Mouse (Mus musculus) small intestine, adult 2 months (tissue): ENCODE measurements around the gene BC051665. TPM values are rescaled to one million over a fixed set of nuclear protein-coding genes. Genes with fewer than 3 reads are reported as not detected.
A peak's percentile ranks its signal among the peaks of the same experiment; 100 is the strongest.

ENCODE experiments used
- H3K27ac ChIP-seq: fragments of 200-500 bp; 2 replicates; pipeline ENCODE4 v1.5.1; 2012; ENCODE audit warnings: low read depth, low read length, control low read depth, inconsistent platforms; ENCODE audit not compliant: insufficient read depth
- H3K27me3 ChIP-seq: fragments of 200-500 bp; 2 replicates; pipeline ENCODE4 v1.6.1; 2012; ENCODE audit warnings: mild to moderate bottlenecking, moderate library complexity, low read length, inconsistent platforms; ENCODE audit not compliant: control insufficient read depth, insufficient read depth
- H3K36me3 ChIP-seq: fragments of 200-500 bp; 2 replicates; pipeline ENCODE4 v1.6.1; 2012; ENCODE audit warnings: mild to moderate bottlenecking, low read length, control low read depth, inconsistent platforms; ENCODE audit not compliant: control insufficient read depth, insufficient read depth
- H3K4me1 ChIP-seq: fragments of 200-500 bp; 2 replicates; pipeline ENCODE4 v1.6.1; 2012; ENCODE audit warnings: low read length, inconsistent platforms, mixed read lengths; ENCODE audit not compliant: control insufficient read depth, insufficient read depth, insufficient read length
- H3K4me3 ChIP-seq: fragments of 200-500 bp; 2 replicates; pipeline ENCODE4 v1.5.1; 2012; ENCODE audit warnings: low read depth, mild to moderate bottlenecking, control low read depth, inconsistent platforms, low read length, moderate library complexity
- CTCF ChIP-seq: fragments of 200-500 bp; IDR thresholded peaks from 2 replicates; pipeline ENCODE4 v1.5.1; 2012; ENCODE audit warnings: low read depth, mild to moderate bottlenecking, control low read depth, inconsistent platforms, low read length, moderate library complexity, mixed read lengths; ENCODE audit not compliant: insufficient replicate concordance, insufficient read length; ENCODE audit errors: extremely low read depth
- POLR2A ChIP-seq: fragments of 200-500 bp; IDR thresholded peaks from 2 replicates; pipeline ENCODE4 v1.6.1; 2012; ENCODE audit warnings: low read depth, mild to moderate bottlenecking, control low read depth, inconsistent platforms, low read length, moderate library complexity
- WGBS: fragments of 180-500 bp; shearing (Covaris S2); methylation state at CpG from one replicate; pipeline ENCODE4 v1.1.7; 2018; 5-methylcytosine and 5-hydroxymethylcytosine counted together
- polyA plus RNA-seq: library from polyadenylated mRNA; depleted of rRNA; stranded (reverse); fragments of >200 nt; gene quantifications from 2 replicates; pipeline ENCODE4 v1.2.3, GENCODE M21; 2012; rRNA removed

Gene BC051665
- polyA plus RNA-seq: not detected in 2 replicates

DNA sequence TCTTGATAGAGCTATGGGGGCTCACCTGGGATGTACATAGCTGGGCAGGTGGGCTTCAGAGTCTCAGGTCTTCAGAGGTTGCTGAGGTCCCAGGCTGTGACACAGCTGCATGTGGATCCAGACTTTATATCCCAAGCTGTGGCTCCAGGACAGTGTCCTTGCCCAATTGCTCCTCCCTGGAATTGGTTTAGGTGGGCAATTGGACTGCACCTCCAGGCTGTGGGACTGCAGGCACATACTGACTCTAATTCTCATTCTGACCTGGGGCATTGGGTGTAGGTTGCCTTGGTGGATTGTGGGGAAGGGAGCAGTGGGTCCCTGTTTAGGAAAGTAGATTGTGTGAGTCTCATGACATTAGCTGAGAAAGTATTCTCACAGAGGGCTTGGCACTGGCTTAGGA, at the start of gene BC051665:
BC051665 (minus strand) TSS at position 101 of the 400 bp plus-strand sequence.
- H3K4me1 ChIP-seq: no peaks in the 10 kb centered on the region
- no peaks in the 10 kb centered on the region for H3K36me3 ChIP-seq
- H3K27me3 ChIP-seq: no peaks in the 10 kb centered on the region
- H3K4me3 ChIP-seq: no peak within 1 kb of the TSS
- H3K27ac ChIP-seq: no peak within 1 kb of the TSS
- no peak for TF ChIP-seq CTCF

DNA sequence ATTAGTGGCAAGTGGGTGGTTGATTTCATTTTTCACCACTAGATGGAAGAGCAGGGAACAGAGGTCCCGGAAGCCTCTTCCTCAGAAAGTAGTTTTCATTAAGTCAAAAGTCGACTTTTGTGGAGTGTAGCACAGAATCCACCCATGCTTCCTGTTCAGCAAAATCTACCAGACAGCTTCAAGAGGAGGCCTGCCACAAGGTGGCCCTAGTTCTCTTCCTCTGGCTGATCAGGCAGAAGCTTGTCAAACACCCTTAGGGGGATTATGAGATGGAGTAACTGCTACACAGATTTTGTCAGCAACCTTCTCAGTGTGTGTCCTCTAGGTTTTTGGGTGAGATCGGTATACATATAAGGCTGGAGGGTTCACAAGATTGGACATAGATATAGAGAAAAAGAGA, 39.9 kb upstream of the BC051665 start:
- TF ChIP-seq POLR2A (no peak), CTCF (no peak)
- 39% methylated on average over 3 of the region's 3 CpGs for WGBS

DNA sequence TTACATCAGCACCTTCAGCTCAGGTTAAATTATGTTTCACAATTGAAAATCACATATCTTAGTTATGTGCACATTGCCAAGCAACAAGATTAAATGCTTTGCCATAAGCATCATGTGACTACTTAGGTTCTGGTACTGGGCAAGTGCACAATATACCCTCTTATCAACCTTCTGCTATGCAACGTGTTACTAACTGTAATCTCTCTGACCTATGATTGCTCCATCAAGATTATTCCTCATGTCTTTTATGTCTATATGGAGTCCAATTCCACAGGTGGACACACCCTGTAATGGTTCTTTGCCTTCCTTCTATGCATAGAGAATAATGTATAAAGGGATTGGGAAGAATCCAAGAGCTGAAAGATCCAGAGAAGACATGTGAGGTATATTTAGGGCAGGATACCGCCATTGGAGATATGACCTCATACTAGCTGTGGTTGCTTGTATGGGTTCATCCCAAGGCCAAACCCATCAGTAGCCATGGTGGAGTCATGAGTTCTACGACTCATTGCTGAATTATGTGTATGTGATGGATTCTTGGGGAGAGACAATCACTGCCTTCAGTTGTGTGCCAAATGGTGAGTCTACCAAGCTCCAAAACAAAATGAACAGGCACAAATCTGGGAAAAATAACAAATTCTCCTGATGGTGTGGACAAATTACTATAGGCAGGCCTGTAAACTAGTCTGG, 34.5 kb upstream of the BC051665 start:
- no peak for TF ChIP-seq POLR2A
- TF ChIP-seq CTCF: no peak
- WGBS: 44% methylated on average over 3 of the region's 3 CpGs
- Histone ChIP-seq H3K4me3 (no peak overlapping the region), H3K4me1 (no peaks in the 10 kb centered on the region), H3K36me3 (no peaks in the 10 kb centered on the region), H3K27me3 (no peaks in the 10 kb centered on the region), H3K27ac (no peak overlapping the region)

More for the DNA sequence above, 39.9 kb upstream of the BC051665 start:
- Histone ChIP-seq H3K36me3 (no peaks in the 10 kb centered on the region), H3K4me3 (no peak overlapping the region), H3K27ac (no peak overlapping the region), H3K4me1 (no peaks in the 10 kb centered on the region), H3K27me3 (no peaks in the 10 kb centered on the region)

DNA sequence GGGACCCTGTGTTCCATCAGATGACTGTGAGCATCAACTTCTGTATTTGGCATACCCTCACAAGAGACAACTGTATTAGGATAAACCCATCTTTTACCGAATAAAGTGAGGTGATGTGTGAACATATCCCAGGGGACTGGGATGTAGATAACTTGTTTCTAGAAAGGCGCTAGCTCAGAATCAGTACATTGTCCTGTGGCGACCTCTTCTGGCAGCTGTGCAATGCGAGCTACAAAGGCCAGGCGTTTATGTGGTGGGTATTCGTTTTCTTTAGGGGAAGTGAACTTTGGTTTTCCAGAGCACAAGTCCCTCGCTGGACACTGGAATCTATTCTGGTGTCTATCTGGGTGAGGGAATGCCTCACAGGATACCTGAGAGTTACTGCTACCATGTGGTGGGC, 33.3 kb upstream of the BC051665 start:
- whole genome bisulfite sequencing: 5% methylated on average over 7 of the region's 7 CpGs
- H3K27ac ChIP-seq: no peak overlapping the region
- no peaks in the 10 kb centered on the region for H3K36me3 ChIP-seq
- TF ChIP-seq CTCF: peak; percentile 49; the same call in 1 of the 2 replicates
- TF ChIP-seq POLR2A: no peak
- H3K27me3 ChIP-seq: no peaks in the 10 kb centered on the region
- H3K4me3 ChIP-seq: no peak overlapping the region
- no peaks in the 10 kb centered on the region for H3K4me1 ChIP-seq

DNA sequence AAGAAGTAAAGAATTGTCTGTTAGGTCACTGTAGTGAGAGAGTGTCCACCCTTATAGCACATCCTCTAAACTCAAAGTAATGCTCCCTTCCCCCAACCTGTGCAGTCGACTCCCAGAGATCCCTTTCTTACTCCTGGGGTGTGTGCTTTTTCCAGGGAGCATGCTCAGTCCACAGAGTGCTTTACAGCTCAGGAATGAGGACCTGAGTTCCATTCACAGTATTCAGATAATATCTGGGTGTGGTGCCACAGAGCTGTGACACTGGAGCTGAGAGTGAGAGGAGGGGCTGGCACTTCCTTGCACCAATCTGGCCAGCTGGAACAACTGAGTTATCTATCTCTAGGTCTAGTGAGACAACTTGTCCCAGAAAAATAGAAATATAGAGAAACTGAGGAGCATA, 27.6 kb upstream of the BC051665 start:
- Histone ChIP-seq H3K27me3 (no peaks in the 10 kb centered on the region), H3K36me3 (no peaks in the 10 kb centered on the region), H3K4me3 (no peak overlapping the region), H3K4me1 (no peaks in the 10 kb centered on the region), H3K27ac (no peak overlapping the region)
- 22% methylated on average over 1 of the region's 1 CpGs for WGBS
- TF ChIP-seq POLR2A (no peak), CTCF (no peak)

DNA sequence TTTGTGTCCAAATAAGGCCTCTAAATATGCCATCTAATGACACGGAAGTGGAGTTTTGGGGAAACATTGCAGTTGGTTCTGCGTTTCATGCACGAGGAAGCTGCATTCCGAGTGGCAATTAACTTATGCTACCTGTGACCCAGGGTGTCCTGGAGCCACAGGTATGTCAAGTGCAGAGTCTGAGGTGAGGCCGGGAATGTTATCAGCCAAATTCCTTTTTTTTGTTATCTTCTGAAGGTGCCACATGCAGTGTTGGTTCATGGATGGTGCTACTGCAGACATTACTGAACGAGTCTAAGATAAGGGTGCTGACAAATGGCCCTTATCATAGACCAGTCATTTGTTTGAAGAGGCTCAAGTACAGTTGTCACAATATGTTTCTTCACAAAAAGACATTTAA, 26.6 kb upstream of the BC051665 start:
- H3K36me3 ChIP-seq: no peaks in the 10 kb centered on the region
- H3K4me1 ChIP-seq: no peaks in the 10 kb centered on the region
- WGBS: 47% methylated on average over 6 of the region's 6 CpGs
- TF ChIP-seq CTCF (no peak), POLR2A (no peak)
- H3K4me3 ChIP-seq: no peak overlapping the region
- H3K27ac ChIP-seq: no peak overlapping the region
- no peaks in the 10 kb centered on the region for H3K27me3 ChIP-seq

DNA sequence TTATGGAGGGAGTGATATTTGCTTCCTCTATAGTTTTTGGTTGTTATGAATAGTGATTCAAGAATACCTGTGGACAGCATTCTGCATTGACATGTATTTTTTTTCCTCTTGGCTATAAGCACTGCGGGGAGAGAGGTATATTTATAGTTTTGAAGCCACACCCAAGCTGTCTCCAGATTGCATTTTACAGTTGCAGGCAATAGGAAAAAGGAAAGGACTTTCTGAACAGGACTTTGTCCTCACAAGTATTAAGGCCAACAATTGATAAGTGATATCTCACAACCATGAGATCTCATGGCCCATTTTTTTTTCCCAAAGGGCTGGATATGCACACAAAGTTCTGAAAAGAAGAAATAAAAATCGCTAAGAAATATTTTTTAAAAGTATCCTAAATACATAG, 23.5 kb upstream of the BC051665 start:
- H3K27ac ChIP-seq: no peak overlapping the region
- no peak overlapping the region for H3K4me3 ChIP-seq
- TF ChIP-seq CTCF (no peak), POLR2A (no peak)
- H3K27me3 ChIP-seq: no peaks in the 10 kb centered on the region
- H3K36me3 ChIP-seq: no peaks in the 10 kb centered on the region
- no peaks in the 10 kb centered on the region for H3K4me1 ChIP-seq
- WGBS: 30% methylated on average over 2 of the region's 2 CpGs

DNA sequence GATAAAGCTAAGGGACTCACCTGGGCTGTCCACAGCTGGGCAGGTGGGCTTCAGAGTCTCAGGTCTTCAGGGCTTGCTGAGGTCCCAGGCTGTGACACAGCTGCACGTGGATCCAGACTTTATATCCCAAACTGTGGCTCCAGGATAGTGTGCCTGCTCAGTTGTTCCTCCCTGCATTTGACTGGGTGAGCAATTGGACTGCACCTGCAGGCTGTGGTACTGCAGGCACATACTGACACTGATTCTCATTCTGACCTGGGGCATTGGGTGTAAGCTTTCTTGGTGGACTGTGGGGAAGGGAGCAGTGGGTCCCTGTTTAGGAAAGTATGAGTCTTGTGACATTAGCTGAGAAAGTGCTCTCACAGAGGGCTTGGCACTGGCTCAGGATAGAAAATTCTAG, 16.6 kb upstream of the BC051665 start, which contains the start of gene Ctsll3:
Ctsll3 (minus strand) TSS at position 101 of the 400 bp plus-strand sequence.
- TF ChIP-seq POLR2A (no peak), CTCF (no peak)
- Histone ChIP-seq H3K4me1 (no peaks in the 10 kb centered on the region), H3K27ac (no peak within 1 kb of the TSS), H3K27me3 (no peaks in the 10 kb centered on the region), H3K4me3 (no peak within 1 kb of the TSS), H3K36me3 (no peaks in the 10 kb centered on the region)
- WGBS: 69% methylated on average over 1 of the region's 1 CpGs
